Mouse (Mus musculus) limb, embryonic 13.5 days (tissue): ENCODE measurements around the gene Cdk14. TPM values are rescaled to one million over a fixed set of nuclear protein-coding genes. Genes with fewer than 3 reads are reported as not detected.

Experiments
- ATAC-seq: fragments of 200-750 bp; cut with Nextera tagmentation; 2 replicates; pipeline ENCODE4 v1.8.0; 2017; ENCODE audit warnings: low read depth, moderate number of reproducible peaks, moderate TSS enrichment; ENCODE audit not compliant: low FRiP score
- H3K27ac ChIP-seq: fragments of 300-500 bp; sonication (generic); 2 replicates; pipeline ENCODE4 v1.5.1; 2015; ENCODE audit warnings: inconsistent platforms, mild to moderate bottlenecking, moderate library complexity
- H3K27me3 ChIP-seq: fragments of 300-500 bp; sonication (generic); 2 replicates; pipeline ENCODE4 v1.6.1; 2015; ENCODE audit warnings: mild to moderate bottlenecking, inconsistent platforms
- H3K36me3 ChIP-seq: fragments of 300-500 bp; sonication (generic); 2 replicates; pipeline ENCODE4 v1.6.1; 2015; ENCODE audit warnings: inconsistent platforms, mild to moderate bottlenecking, moderate library complexity
- H3K4me1 ChIP-seq: fragments of 300-500 bp; sonication (generic); 2 replicates; pipeline ENCODE4 v1.6.1; 2015; ENCODE audit warnings: inconsistent platforms
- H3K4me2 ChIP-seq: fragments of 300-500 bp; sonication (generic); replicated peaks from 2 replicates; pipeline ENCODE4 v1.6.1; 2015; ENCODE audit warnings: inconsistent platforms, mild to moderate bottlenecking, moderate library complexity
- H3K4me3 ChIP-seq: fragments of 300-500 bp; sonication (generic); 2 replicates; pipeline ENCODE4 v1.5.1; 2015; ENCODE audit warnings: moderate library complexity, mild to moderate bottlenecking, inconsistent platforms
- H3K9ac ChIP-seq: fragments of 300-500 bp; sonication (generic); 2 replicates; pipeline ENCODE4 v1.6.1; 2015; ENCODE audit warnings: mild to moderate bottlenecking, inconsistent platforms
- H3K9me3 ChIP-seq: fragments of 300-500 bp; sonication (generic); 2 replicates; pipeline ENCODE4 v1.6.1; 2016; ENCODE audit warnings: inconsistent platforms
- WGBS: fragments of 180-500 bp; shearing (Covaris S2); methylation state at CpG from one replicate; pipeline ENCODE4 v1.1.7; 2015; 5-methylcytosine and 5-hydroxymethylcytosine counted together
- polyA plus RNA-seq: library from polyadenylated mRNA; unstranded; fragments of >200 nt; fragmentation: Nextera tagmentation; extraction: Ambion mirVana; gene quantifications from 2 replicates; pipeline ENCODE4 v1.2.1, GENCODE M21; 2015

Gene Cdk14
- polyA plus RNA-seq, 1 experiment from 2014 or later = 23.2 TPM

GRCm38 (mm10) chr5:5055494-5055893 lies 364.6 kb downstream of the Cdk14 start:
- WGBS = 58% methylated on average over 1 of the region's 1 CpGs
- no peak overlapping the region for H3K4me3 ChIP-seq
- no peak for ATAC-seq
- no peaks in the 10 kb centered on the region for H3K9me3 ChIP-seq
- H3K4me1 ChIP-seq = no peaks in the 10 kb centered on the region
- H3K9ac ChIP-seq = no peak overlapping the region
- H3K36me3 ChIP-seq = no peaks in the 10 kb centered on the region
- no peaks in the 10 kb centered on the region for H3K27me3 ChIP-seq
- no peak overlapping the region for H3K27ac ChIP-seq
- no peak overlapping the region for H3K4me2 ChIP-seq

- WGBS = 38% methylated on average over 1 of the region's 1 CpGs
- Histone ChIP-seq H3K4me2 (no peak overlapping the region), H3K36me3 (no peaks in the 10 kb centered on the region), H3K27ac (no peak overlapping the region), H3K9me3 (no peaks in the 10 kb centered on the region), H3K9ac (no peak overlapping the region), H3K4me3 (no peak overlapping the region), H3K4me1 (no peaks in the 10 kb centered on the region), H3K27me3 (no peaks in the 10 kb centered on the region)
- no peak for ATAC-seq
Observed at GRCm38 (mm10) chr5:5054270-5054669, 365.8 kb downstream of the Cdk14 start.

DNA sequence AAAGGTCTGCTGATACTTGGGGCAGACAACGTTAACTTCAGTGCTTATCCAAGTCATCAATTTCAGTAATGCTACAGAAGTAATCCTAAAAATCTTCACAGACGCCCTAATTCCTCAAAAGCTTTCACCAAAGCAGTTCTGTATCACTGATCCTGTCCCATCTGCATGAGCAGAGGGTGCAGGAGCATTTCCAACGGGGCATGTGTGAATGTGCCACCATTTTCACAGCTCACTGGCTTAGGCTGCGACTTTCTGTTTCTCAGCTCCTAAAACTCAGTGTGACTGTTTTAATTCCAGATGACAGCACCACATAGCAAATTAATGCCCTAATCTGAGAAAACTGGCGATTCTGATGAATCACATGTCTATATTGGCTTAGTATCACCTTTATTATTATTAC lies 375.8 kb downstream of the Cdk14 start:
- H3K4me1 ChIP-seq = no peaks in the 10 kb centered on the region

DNA sequence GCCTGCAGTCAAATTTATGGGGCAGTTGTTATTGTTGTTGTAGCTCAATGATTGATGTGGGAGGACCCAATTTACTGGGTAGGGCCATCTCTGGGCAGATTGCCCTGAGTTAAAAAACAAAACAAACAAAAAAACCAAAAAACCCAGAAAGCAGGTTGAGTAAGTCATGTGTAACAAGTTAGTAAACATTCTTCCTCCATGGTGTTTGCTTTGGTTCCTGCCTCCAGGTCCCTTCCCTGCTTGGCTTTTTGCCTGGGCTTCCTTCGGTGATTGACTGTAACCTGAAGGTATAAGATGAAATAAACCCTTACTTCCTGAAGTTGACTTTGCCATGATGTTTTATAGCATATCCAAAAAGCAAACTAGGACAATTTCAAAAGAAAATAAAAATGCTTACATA lies 377.4 kb downstream of the Cdk14 start:
- WGBS = 71% methylated on average over 1 of the region's 1 CpGs
- no peak overlapping the region for H3K27ac ChIP-seq
- H3K36me3 ChIP-seq = no peaks in the 10 kb centered on the region

More for the DNA sequence above, 375.8 kb downstream of the Cdk14 start:
- Histone ChIP-seq H3K9me3 (no peaks in the 10 kb centered on the region), H3K27me3 (no peaks in the 10 kb centered on the region), H3K27ac (no peak overlapping the region), H3K36me3 (no peaks in the 10 kb centered on the region), H3K9ac (no peak overlapping the region), H3K4me3 (no peak overlapping the region), H3K4me2 (no peak overlapping the region)
- ATAC-seq = no peak
- 80% methylated on average over 5 of the region's 5 CpGs for WGBS

DNA sequence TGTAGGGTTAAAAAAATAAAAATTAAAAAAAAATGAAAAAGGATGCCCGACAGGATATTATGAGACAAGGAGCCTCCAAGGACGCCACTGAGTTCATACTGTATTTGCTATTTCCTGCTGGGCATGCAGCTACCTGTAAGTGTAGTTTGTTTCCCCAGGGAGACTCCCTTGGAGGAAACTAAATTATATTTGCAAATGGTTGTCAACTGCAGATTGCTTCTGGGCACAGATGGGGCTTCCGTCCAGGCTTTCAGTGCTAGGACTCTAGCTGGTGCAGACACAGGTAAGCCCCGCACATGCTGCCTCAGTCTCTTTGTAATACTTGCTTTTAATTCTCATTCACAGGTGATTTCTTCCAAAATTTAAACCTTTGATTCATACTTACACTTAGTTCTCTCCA lies 378.6 kb downstream of the Cdk14 start:
- Histone ChIP-seq H3K9me3 (no peaks in the 10 kb centered on the region), H3K27ac (no peak overlapping the region), H3K4me2 (no peak overlapping the region), H3K4me1 (no peaks in the 10 kb centered on the region), H3K36me3 (no peaks in the 10 kb centered on the region), H3K27me3 (no peaks in the 10 kb centered on the region), H3K4me3 (no peak overlapping the region), H3K9ac (no peak overlapping the region)
- no peak for ATAC-seq
- WGBS = 74% methylated on average over 4 of the region's 4 CpGs

More for the DNA sequence above, 377.4 kb downstream of the Cdk14 start:
- H3K4me3 ChIP-seq = no peak overlapping the region
- no peaks in the 10 kb centered on the region for H3K27me3 ChIP-seq
- H3K9ac ChIP-seq = no peak overlapping the region
- H3K9me3 ChIP-seq = no peaks in the 10 kb centered on the region
- ATAC-seq = no peak
- H3K4me1 ChIP-seq = no peaks in the 10 kb centered on the region
- H3K4me2 ChIP-seq = no peak overlapping the region

- no peak overlapping the region for H3K27ac ChIP-seq
- WGBS = 53% methylated on average over 4 of the region's 4 CpGs
- no peak for ATAC-seq
- no peak overlapping the region for H3K9ac ChIP-seq
- H3K4me2 ChIP-seq = no peak overlapping the region
- H3K36me3 ChIP-seq = no peaks in the 10 kb centered on the region
- H3K4me3 ChIP-seq = no peak overlapping the region
- H3K4me1 ChIP-seq = no peaks in the 10 kb centered on the region
- H3K9me3 ChIP-seq = no peaks in the 10 kb centered on the region
- H3K27me3 ChIP-seq = no peaks in the 10 kb centered on the region
Observed at GRCm38 (mm10) chr5:5039700-5040284, 380.3 kb downstream of the Cdk14 start.

GRCm38 (mm10) chr5:5033445-5033844 lies 386.7 kb downstream of the Cdk14 start:
- ATAC-seq = no peak
- Histone ChIP-seq H3K9me3 (no peaks in the 10 kb centered on the region), H3K36me3 (no peaks in the 10 kb centered on the region), H3K27ac (no peak overlapping the region), H3K9ac (no peak overlapping the region), H3K27me3 (no peaks in the 10 kb centered on the region), H3K4me3 (no peak overlapping the region), H3K4me1 (no peaks in the 10 kb centered on the region), H3K4me2 (no peak overlapping the region)
- 79% methylated on average over 5 of the region's 5 CpGs for WGBS

DNA sequence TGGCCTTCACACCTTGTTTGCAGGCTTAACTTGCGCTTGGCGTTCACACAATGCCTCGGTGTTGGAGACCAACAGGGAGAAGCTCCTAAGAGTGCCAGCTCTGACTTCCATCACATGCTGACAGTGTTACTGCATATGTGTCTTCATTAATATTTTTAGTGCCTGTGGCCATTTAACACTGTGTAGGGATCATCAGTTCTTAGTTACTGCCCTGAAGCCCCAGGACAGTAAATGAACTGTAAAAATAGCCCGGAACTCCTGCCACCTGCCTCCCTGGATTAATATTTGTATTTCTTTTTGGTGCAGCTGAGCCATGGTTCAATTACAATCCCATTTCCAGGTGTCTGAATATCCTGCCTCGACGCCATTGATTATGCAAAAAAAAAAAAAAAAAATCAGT lies 387.3 kb downstream of the Cdk14 start:
- H3K4me1 ChIP-seq = no peaks in the 10 kb centered on the region
- no peaks in the 10 kb centered on the region for H3K27me3 ChIP-seq
- H3K4me3 ChIP-seq = no peak overlapping the region
- H3K36me3 ChIP-seq = no peaks in the 10 kb centered on the region
- 75% methylated on average over 6 of the region's 6 CpGs for WGBS
- H3K9me3 ChIP-seq = no peaks in the 10 kb centered on the region
- no peak overlapping the region for H3K27ac ChIP-seq
- no peak for ATAC-seq
- H3K4me2 ChIP-seq = no peak overlapping the region
- no peak overlapping the region for H3K9ac ChIP-seq

DNA sequence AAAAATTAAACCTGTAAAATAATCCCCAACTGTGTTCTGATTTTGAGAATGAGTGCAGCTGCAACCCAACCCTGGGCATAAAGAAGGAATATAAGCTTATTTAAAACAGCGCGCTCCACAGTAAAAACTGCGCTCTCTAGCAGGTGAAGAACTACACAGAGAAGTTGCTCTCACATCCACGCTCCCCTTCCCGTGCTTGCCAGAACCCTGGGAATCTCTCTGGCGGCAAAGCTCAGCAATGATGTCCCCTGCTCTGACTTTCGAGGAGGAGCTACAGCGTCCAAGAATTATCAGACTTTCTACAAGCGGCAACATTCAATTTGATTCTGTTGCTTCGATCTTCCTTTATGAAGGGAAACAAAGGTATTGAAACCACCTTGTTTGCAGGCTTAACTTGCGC lies 387.7 kb downstream of the Cdk14 start:
- H3K9me3 ChIP-seq = no peaks in the 10 kb centered on the region
- no peak overlapping the region for H3K27ac ChIP-seq
- no peaks in the 10 kb centered on the region for H3K4me1 ChIP-seq
- H3K27me3 ChIP-seq = no peaks in the 10 kb centered on the region
- WGBS = 86% methylated on average over 11 of the region's 11 CpGs
- H3K9ac ChIP-seq = no peak overlapping the region
- no peaks in the 10 kb centered on the region for H3K36me3 ChIP-seq
- H3K4me3 ChIP-seq = no peak overlapping the region
- no peak for ATAC-seq
- H3K4me2 ChIP-seq = no peak overlapping the region

- Histone ChIP-seq H3K27me3 (no peaks in the 10 kb centered on the region), H3K9ac (no peak overlapping the region), H3K4me1 (no peaks in the 10 kb centered on the region), H3K9me3 (no peaks in the 10 kb centered on the region), H3K4me2 (no peak overlapping the region), H3K4me3 (no peak overlapping the region), H3K27ac (no peak overlapping the region), H3K36me3 (no peaks in the 10 kb centered on the region)
- ATAC-seq = no peak
- WGBS = 75% methylated on average over 2 of the region's 2 CpGs
Observed at GRCm38 (mm10) chr5:5030431-5030830, 389.7 kb downstream of the Cdk14 start.

DNA sequence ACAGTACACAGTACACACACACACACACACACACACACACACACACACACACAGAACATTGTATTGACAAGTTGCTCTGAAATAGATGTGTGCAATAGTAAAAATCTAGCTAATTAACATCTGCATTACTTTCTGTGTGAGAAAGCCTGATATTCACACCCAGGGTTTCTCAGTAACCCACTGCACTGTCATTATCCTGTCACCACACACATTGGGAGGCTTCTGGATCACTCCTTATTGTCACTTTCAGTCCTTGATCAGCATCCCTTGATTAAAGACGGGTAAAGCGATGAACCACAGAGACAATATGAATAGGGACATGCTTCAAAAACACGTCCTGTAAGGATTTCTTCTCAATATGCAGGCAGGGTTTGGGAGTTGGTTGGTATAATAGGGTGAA lies 401.2 kb downstream of the Cdk14 start:
- H3K27me3 ChIP-seq = no peaks in the 10 kb centered on the region
- H3K36me3 ChIP-seq = no peaks in the 10 kb centered on the region
- H3K4me3 ChIP-seq = no peak overlapping the region
- 89% methylated on average over 3 of the region's 3 CpGs for WGBS
- peaks cover 3% of the 10 kb centered on the region; the same call in 1 of the 2 replicates for H3K9me3 ChIP-seq
- H3K4me2 ChIP-seq = no peak overlapping the region
- H3K27ac ChIP-seq = no peak overlapping the region
- ATAC-seq = no peak
- no peaks in the 10 kb centered on the region for H3K4me1 ChIP-seq
- no peak overlapping the region for H3K9ac ChIP-seq

DNA sequence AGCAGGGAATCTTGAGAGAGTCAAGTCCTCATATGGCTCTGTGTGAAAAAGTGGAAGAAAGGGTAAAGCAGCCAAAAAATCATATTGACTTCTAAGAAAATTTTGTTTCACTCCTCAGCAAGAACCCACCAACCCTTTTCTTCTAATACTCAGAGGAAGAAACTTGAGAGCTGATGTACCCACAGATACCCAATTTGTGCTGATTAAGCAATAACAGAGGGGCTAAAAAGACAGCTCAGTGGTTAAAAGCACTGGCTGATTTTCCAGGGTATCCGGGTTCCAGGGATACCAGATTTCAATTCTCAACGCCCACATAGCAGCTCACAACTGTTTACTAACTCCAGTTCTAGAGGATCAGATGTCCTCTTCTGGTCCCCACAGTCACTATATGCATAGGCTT lies 401.9 kb downstream of the Cdk14 start:
- Histone ChIP-seq H3K27ac (no peak overlapping the region), H3K4me1 (peaks cover 6% of the 10 kb centered on the region), H3K9me3 (peaks cover 3% of the 10 kb centered on the region; the same call in 1 of the 2 replicates), H3K4me2 (no peak overlapping the region), H3K27me3 (no peaks in the 10 kb centered on the region), H3K36me3 (no peaks in the 10 kb centered on the region), H3K4me3 (no peak overlapping the region), H3K9ac (no peak overlapping the region)
- 78% methylated on average over 2 of the region's 2 CpGs for WGBS
- no peak for ATAC-seq

GRCm38 (mm10) chr5:5013783-5014182 lies 406.3 kb downstream of the Cdk14 start:
- peaks cover 3% of the 10 kb centered on the region; the same call in 1 of the 2 replicates for H3K9me3 ChIP-seq
- no peak for ATAC-seq
- H3K4me2 ChIP-seq = no peak overlapping the region
- no peak overlapping the region for H3K9ac ChIP-seq
- H3K27ac ChIP-seq = no peak overlapping the region
- H3K27me3 ChIP-seq = no peaks in the 10 kb centered on the region
- H3K4me3 ChIP-seq = no peak overlapping the region
- 92% methylated on average over 3 of the region's 3 CpGs for WGBS
- peaks cover 14% of the 10 kb centered on the region for H3K4me1 ChIP-seq
- H3K36me3 ChIP-seq = 0 out of 2 replicates have a peak, but pooled peaks cover 3% of the 10 kb centered on the region
